Mouse (Mus musculus) splenic B cell, adult 2 months (primary cell): ENCODE measurements at regions not wholly inside any gene's neighbourhood (a gene's known extent, or its start where the extent isn't known, plus 50 kb on each side); places are given as distances from the start of the nearest gene placed in this dataset.

Source experiments
- DNase-seq: peaks from one replicate; pipeline ENCODE4 v3.0.0-alpha.2; 2011; ENCODE audit warnings: low read depth, low spot score
- H3K27me3 ChIP-seq: 2 replicates; pipeline ENCODE4 v1.6.1; 2012; ENCODE audit warnings: mild to moderate bottlenecking, low read length, moderate library complexity, mixed read lengths; ENCODE audit not compliant: control insufficient read depth, poor library complexity, insufficient read depth, severe bottlenecking
- H3K36me3 ChIP-seq: 2 replicates; pipeline ENCODE4 v1.6.1; 2012; ENCODE audit warnings: mild to moderate bottlenecking, low read length, moderate library complexity, mixed read lengths; ENCODE audit not compliant: control insufficient read depth, poor library complexity, insufficient read depth, severe bottlenecking

DNA sequence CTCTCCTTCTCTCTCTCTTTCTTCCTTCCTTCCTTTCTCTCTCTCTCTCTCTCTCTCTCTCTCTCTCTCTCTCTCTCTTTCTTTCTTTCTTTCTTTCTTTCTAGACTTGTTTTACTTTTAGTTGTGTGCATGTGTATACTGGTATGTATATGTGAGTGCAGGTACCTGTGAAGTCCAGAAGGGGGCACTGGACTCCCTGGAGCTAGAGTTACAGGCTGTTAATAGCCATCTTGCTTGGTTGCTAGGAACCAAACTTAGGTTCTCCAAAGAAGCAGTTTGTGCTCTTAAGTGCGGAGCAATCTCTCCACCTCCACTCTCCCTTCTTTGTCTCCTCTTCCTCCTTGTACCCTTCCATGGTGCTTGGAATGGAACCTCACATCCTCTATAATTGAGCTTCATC is 77.2 kb downstream of the Gm10604 start:
- Histone ChIP-seq H3K27me3 (no peaks in the 10 kb centered on the region), H3K36me3 (no peaks in the 10 kb centered on the region)
- DNase-seq, result no peak

DNA sequence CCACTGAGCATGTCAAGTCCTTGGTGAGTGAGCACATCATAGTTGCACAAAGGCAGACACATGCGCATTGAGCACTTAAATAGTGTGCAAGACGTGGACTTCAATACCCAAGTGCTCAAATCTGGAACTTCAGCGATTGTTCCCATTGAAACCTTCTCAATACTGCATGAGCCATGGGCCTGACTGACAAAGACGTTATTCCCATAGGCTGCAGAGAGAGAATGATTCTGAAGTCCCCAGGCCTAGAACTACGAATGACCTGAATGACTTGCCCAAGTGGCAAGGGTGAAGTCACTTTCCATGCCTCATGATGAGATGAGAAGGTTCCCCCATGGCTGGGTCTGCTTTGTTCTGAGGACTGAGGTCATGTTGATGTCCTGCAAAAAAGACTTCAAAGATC is 77.7 kb downstream of the Gm10604 start:
- no peak for DNase-seq
- Histone ChIP-seq H3K27me3 (no peaks in the 10 kb centered on the region), H3K36me3 (no peaks in the 10 kb centered on the region)

DNA sequence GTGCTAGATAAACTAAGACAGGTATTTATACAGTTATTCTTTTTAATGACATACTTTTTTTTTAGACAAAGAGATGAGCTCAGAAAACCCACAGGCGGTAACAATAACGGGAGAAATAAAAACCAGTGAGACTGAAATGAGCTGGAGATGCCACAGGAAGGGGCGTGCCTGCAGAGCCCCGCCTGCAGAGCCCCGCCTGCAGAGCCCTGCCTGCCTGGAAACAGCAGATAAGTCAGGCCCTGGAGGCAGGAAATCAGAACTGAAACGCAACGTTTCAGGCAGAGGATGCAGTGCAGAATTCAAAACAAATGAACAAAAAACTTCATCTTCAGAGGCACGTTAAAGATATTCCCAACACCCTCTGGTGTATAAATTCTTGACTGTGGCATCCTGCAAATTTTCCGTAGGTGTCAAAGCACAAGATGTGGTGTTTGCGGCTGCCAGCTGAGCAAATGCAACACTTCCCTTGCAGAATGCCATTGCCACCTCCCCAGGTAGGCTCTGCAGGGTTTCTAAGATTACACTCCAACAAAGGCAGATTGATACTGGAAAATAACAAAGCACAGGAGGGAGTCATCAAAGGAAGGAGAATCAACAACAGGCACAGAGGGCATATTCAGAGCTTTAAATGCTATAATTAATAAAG is 81.0 kb downstream of the Gm10604 start:
- DNase-seq, result peak; percentile 36
- Histone ChIP-seq H3K27me3 (no peaks in the 10 kb centered on the region), H3K36me3 (no peaks in the 10 kb centered on the region)

DNA sequence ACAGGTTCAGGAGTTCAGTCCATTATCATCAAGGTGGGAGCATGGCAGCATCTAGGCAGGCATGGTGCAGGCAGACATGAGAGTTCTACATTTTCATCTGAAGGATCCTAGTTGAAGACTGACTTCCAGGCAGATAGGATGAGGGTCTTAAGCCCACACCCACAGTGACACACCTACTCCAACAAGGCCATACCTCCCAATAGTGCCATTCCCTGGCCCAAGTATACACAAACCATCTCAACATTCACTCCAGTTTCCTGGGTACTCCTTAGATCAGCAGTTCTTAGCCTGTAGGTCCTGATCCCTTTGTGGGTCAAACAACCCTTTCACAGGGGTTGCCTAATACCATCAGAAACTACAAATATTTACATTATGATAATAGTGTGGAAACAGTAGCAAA is 83.8 kb downstream of the Gm10604 start:
- no peaks in the 10 kb centered on the region for H3K36me3 ChIP-seq
- DNase-seq, result no peak
- H3K27me3 ChIP-seq, result no peaks in the 10 kb centered on the region

DNA sequence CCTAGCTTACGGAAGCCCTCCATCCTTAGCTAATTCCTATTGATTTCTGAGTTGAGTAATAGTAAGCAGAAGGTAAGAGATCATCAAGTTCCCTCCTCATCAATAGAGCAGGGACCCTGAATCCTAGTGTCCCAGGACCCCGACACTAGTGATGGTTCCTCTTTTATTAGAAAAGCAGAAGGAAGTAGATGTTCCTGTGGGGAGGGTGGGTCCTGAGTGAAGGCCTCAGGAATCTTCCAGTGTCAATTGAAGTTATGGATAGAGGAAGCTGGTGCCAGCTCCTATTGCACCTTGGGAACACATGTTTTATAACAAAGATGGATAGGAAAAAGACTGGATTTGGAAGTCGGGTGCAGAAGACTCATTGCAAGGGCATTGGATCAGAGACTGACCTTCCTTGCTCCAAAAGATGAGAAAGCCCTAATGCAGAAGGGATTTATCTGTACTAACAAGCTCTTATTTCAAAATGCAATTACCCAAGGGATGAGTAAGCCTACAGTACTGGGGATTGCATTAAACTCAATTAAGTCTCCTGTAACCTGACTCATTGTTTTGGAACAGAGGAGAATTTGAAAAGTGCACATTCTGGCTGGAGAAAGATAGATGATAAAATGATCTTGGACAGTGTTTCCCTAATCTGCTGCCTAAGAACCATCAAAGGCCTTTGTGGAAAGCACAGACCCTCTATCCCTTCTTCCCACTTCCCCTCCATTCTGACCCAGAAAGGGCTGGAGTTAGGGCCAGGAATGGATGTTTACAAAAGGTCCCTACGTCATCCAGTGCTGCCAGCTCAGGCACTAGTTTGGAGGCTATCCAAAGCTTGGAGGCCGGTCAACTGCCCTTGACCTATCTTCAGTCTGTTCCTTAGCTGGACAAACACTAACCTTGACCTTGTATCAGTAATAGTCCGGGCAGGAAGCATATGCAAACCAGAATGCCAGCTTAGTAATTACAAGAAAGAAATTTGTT is 84.9 kb downstream of the Gm10604 start:
- H3K36me3 ChIP-seq, result no peaks in the 10 kb centered on the region
- no peaks in the 10 kb centered on the region for H3K27me3 ChIP-seq
- DNase-seq, result no peak

DNA sequence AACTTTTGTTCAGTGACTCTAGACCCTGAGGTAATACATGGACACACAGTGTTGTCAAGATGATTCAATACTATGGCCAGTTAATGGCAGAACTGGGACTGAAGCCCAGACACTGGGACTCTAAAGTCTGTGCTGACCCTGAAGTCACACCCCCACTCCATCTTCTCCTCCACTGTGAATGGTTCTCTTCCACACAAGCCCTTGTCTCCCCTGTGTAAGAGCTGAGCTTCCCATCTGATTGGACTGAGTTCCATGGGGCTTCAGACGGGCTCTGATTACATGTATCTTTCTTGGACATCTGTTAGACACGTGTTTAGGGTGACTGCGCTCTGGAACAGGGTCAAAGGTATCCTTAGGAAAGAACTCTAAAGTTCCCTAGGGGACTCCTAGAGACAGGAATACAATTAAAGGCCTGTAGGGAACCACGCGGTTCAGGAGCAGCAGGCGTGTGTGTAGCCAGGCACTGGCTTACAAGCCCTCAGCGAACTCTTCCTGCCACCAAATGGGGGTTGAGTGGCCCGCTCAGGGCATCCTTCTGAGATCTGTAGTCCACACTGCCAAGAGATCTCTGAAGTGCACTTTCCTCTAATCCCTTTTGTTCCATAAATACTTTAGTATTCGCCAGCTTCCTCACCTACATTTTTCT is 87.4 kb downstream of the Gm10604 start:
- Histone ChIP-seq H3K27me3 (no peaks in the 10 kb centered on the region), H3K36me3 (no peaks in the 10 kb centered on the region)
- DNase-seq, result no peak

DNA sequence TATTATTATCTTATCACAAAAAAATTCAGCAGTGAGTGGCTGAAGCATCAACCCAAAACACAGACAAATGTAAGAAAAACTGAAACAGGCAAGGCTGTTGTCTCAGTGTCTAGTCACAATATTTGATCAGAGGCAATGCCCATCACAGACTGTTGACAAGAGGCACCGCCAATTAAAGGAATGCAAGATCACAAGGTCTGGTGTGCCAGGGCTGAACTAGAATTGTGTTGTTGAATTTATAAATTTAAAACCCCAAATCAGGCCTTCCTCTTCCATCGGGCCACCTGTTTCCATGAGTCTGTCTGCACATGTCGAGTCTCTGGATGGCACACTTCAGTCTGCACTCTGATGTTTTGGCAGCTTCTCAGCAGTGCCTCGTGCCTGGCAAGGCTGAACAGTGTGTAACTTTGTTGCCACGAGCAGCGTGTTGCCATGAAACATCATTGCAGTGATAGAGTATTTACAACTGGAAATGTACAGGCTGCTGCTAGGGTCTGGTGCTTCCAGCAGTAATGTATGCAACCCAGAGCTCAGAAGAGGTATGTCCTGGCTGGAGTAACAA is 91.9 kb downstream of the Gm10604 start:
- DNase-seq, result no peak
- H3K36me3 ChIP-seq, result no peaks in the 10 kb centered on the region

DNA sequence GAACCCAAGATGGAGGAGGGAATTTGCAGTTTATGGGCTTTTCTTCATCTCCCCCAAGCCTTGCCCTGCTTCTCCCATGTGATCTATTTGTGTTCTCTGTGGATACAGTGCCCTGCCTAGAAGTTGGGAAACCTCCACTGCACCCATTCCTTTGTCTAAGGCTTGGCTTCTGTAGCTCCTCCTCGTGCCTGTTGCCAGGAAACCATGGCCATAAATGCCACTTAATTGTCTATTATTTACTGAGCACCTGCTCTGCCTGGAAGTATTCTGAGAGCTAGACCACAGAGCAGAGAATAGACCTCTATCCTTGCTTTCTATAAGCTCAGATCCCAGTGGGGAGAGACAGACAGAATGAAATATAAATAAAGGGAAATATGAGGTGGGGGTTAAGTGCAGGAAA is 93.7 kb downstream of the Gm10604 start:
- Histone ChIP-seq H3K36me3 (no peaks in the 10 kb centered on the region), H3K27me3 (no peaks in the 10 kb centered on the region)
- no peak for DNase-seq

More for the DNA sequence above, 91.9 kb downstream of the Gm10604 start:
- no peaks in the 10 kb centered on the region for H3K27me3 ChIP-seq

DNA sequence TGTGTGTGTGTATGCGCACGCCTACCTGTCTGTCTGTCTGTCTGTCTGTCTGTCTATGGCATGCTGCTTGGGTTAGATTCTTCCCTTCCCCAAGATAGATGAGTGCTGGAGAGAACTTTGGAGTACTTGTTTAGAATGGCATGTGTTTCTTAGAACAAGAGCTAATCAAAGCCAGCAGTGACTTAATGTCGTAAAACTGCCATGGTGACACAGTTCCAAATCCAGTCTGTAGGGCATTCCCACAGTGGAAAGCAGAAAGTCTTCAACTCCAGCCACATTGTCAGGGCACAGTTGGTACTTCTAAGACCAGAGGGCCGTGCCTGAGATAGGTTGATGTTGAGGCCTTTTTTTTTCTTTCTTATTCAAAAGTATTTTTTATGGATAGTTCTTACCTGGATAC is 95.6 kb downstream of the Gm10604 start:
- H3K27me3 ChIP-seq, result no peaks in the 10 kb centered on the region
- no peak for DNase-seq

DNA sequence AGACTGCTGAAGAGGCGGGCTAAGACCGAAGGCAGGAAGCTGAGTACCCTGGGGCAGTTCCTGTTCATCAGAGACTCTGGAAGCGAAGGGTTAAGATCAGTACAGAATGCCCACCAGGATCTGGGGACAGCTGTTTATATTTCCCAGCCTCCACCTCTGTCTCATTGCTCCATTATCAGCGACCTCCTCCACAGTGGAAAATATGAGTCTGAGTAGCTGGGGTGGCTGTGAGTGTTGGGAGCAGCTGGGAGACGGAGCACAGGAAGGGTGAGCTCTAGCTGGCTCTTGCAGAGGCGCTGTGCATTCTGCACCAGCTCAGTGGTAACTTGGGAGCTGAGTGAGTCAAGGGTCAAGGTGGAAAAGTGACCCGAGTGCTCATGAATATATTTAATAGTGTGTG is 96.2 kb downstream of the Gm10604 start:
- no peaks in the 10 kb centered on the region for H3K36me3 ChIP-seq
- no peak for DNase-seq
- no peaks in the 10 kb centered on the region for H3K27me3 ChIP-seq

More for the DNA sequence above, 95.6 kb downstream of the Gm10604 start:
- no peaks in the 10 kb centered on the region for H3K36me3 ChIP-seq

DNA sequence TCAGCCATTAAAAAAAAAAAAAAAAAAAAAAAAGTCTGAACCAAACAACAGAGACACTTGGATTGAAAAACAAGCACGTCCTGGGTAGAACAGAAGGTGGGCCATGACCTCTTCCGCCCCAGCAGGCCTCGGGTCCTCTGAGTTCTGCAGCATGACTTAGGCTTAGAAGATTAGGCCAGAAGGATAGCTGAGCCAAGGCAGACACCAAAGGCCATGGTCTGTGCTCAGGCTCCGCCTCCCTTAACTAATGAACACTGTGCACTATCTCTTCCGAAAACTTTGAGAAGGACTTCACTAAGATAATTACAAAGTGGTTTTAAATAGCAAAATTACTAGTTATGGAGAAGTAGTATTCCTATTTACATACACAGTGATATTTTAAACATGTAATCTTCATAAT is 97.8 kb downstream of the Gm10604 start:
- no peaks in the 10 kb centered on the region for H3K27me3 ChIP-seq
- no peak for DNase-seq

DNA sequence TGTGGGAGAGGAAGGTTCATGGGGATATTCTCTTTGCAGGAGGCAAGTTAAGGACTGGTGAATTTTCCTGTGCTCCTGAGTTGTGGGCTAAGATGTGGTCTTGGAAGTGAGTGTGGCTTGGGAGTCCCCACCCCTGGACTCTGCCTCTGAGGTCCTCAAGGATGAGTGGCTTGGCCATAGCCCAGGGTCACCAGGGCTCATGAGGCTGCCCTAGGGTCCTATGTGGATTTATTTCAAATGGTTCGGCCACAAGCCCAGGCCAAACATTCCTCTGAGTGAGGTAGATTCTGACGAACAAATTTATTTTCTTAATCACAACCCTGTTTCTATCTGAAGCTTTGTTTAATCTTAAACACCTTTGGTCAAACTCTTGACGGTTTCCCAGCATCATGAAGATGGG is 98.4 kb downstream of the Gm10604 start:
- DNase-seq, result no peak
- Histone ChIP-seq H3K36me3 (no peaks in the 10 kb centered on the region), H3K27me3 (no peaks in the 10 kb centered on the region)

More for the DNA sequence above, 97.8 kb downstream of the Gm10604 start:
- no peaks in the 10 kb centered on the region for H3K36me3 ChIP-seq

DNA sequence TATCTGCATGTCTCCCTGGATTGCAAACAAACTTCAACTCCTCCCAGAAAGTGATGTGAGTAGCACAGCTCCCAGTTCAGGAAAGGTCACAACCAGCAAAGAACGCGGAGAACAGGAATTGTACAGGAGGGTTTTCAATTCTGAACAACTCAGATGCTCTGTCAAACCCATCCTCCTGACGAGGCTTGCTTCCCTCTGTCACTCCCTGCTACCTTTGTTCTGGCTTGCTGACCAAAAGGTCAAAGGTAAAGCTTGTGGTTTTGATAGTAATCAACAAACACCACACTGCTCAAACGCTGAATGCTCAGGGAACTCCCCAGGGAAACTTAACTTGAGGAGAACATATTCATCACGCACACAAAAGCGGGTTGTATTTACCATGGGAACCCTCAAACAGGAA is 102.4 kb downstream of the Gm10604 start:
- H3K27me3 ChIP-seq, result no peaks in the 10 kb centered on the region
- DNase-seq, result no peak
- H3K36me3 ChIP-seq, result no peaks in the 10 kb centered on the region

DNA sequence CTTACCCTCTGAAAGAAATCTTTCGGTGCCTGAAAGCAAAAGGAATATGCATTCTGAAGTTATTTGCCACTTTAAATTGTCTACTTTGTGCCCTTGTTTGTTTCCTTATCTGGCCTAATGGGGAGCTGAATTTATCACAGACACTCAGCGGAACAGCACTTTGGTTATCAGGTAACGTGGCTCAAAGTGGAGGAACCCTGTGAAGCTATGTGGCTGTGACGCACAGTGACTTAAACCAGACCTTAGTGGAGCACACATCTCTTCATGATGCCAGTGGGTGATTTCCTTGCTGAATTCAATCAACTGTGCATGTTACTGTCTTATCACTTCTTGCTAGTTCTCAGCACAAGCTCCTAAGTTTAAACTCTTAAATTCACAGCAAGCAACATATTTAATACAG is 103.1 kb downstream of the Gm10604 start:
- Histone ChIP-seq H3K36me3 (no peaks in the 10 kb centered on the region), H3K27me3 (no peaks in the 10 kb centered on the region)
- no peak for DNase-seq

DNA sequence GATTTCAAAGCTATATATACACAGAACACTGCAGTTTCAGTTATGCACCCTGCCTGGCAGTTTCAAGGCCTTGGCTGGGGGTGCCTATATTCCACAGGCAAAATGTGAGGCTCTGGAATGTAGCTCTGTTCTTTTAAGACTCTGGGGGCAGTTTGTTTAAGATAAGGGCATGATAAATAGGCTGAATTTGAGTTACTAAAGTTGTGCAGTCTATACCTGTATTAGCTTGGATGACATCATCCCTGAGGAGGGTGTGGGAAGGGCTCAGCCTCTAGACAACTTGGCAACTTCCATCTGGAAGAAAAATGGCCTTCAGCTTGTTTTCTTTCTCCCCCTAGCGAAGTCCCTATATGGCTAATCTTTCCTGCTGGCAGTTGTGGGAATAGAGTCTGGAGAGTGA is 105.1 kb downstream of the Gm10604 start:
- Histone ChIP-seq H3K27me3 (no peaks in the 10 kb centered on the region), H3K36me3 (no peaks in the 10 kb centered on the region)
- DNase-seq, result no peak
